Mouse (Mus musculus) midbrain, embryonic 14.5 days (tissue): ENCODE measurements around the gene Rbpj. TPM values are rescaled to one million over a fixed set of nuclear protein-coding genes. Genes with fewer than 3 reads are reported as not detected.

Source experiments
- ATAC-seq: fragments of 200-750 bp; cut with Nextera tagmentation; 2 replicates; pipeline ENCODE4 v1.8.0; 2017; ENCODE audit warnings: moderate number of reproducible peaks, moderate library complexity; ENCODE audit not compliant: low FRiP score, low TSS enrichment
- DNase-seq: peaks from one replicate; pipeline ENCODE4 v3.0.0-alpha.2; 2015
- H3K27ac ChIP-seq: fragments of 300-500 bp; sonication (generic); replicated peaks from 2 replicates; pipeline ENCODE4 v1.5.1; 2014; ENCODE audit warnings: mild to moderate bottlenecking, low read depth, low read length, moderate library complexity
- H3K27me3 ChIP-seq: fragments of 300-500 bp; sonication (generic); 2 replicates; pipeline ENCODE4 v1.6.1; 2014; ENCODE audit warnings: low read length, control low read depth, mixed read lengths; ENCODE audit not compliant: control insufficient read depth, insufficient read depth
- H3K36me3 ChIP-seq: fragments of 300-500 bp; sonication (generic); 2 replicates; pipeline ENCODE4 v1.6.1; 2014; ENCODE audit warnings: low read length, control low read depth; ENCODE audit not compliant: control insufficient read depth, insufficient read depth
- H3K4me1 ChIP-seq: fragments of 300-500 bp; sonication (generic); 2 replicates; pipeline ENCODE4 v1.6.1; 2014; ENCODE audit warnings: mild to moderate bottlenecking, antibody characterized with exemption, low read length, control low read depth; ENCODE audit not compliant: control insufficient read depth, insufficient read depth
- H3K4me2 ChIP-seq: fragments of 300-500 bp; sonication (generic); 2 replicates; pipeline ENCODE4 v1.6.1; 2014; ENCODE audit warnings: mild to moderate bottlenecking, low read length, moderate library complexity
- H3K4me3 ChIP-seq: fragments of 300-500 bp; sonication (generic); replicated peaks from 2 replicates; pipeline ENCODE4 v1.5.1; 2014; ENCODE audit warnings: low read depth, low read length
- H3K9ac ChIP-seq: fragments of 300-500 bp; sonication (generic); replicated peaks from 2 replicates; pipeline ENCODE4 v1.6.1; 2014; ENCODE audit warnings: mild to moderate bottlenecking, low read length, moderate library complexity
- H3K9me3 ChIP-seq: fragments of 300-500 bp; sonication (generic); 2 replicates; pipeline ENCODE4 v1.6.1; 2016; ENCODE audit warnings: low read length, control low read depth, mixed read lengths; ENCODE audit not compliant: control insufficient read depth
- WGBS: fragments of 180-500 bp; shearing (Covaris S2); extraction: QIAGEN DNeasy Blood & Tissue Kit; methylation state at CpG from one replicate; pipeline ENCODE4 v1.1.7; 2014; 5-methylcytosine and 5-hydroxymethylcytosine counted together
- polyA plus RNA-seq: library from polyadenylated mRNA; unstranded; fragments of >200 nt; fragmentation: Nextera tagmentation; extraction: Ambion mirVana; gene quantifications from 2 replicates; pipeline ENCODE4 v1.2.1, GENCODE M21; 2014

Rbpj gene
- polyA plus RNA-seq, 1 experiment from 2014 or later: 52.9 TPM

- no peak overlapping the region for H3K4me2 ChIP-seq
- DNase-seq (no peak), ATAC-seq (no peak)
- WGBS: 82% methylated on average over 3 of the region's 3 CpGs
- no peaks in the 10 kb centered on the region for H3K36me3 ChIP-seq
- H3K9me3 ChIP-seq: no peaks in the 10 kb centered on the region
- no peaks in the 10 kb centered on the region for H3K4me1 ChIP-seq
- H3K27ac ChIP-seq: no peak overlapping the region
- no peaks in the 10 kb centered on the region for H3K27me3 ChIP-seq
- no peak overlapping the region for H3K4me3 ChIP-seq
- no peak overlapping the region for H3K9ac ChIP-seq
Observed at GRCm38 (mm10) chr5:53696701-53697100, 230.7 kb downstream of the Rbpj start.

GRCm38 (mm10) chr5:53697794-53698193 is 231.8 kb downstream of the Rbpj start:
- ATAC-seq (no peak), DNase-seq (no peak)
- H3K4me3 ChIP-seq: no peak overlapping the region
- H3K4me1 ChIP-seq: no peaks in the 10 kb centered on the region
- no peaks in the 10 kb centered on the region for H3K27me3 ChIP-seq
- H3K9me3 ChIP-seq: no peaks in the 10 kb centered on the region
- H3K36me3 ChIP-seq: no peaks in the 10 kb centered on the region
- 83% methylated on average over 9 of the region's 9 CpGs for WGBS
- no peak overlapping the region for H3K27ac ChIP-seq
- no peak overlapping the region for H3K4me2 ChIP-seq
- H3K9ac ChIP-seq: no peak overlapping the region

GRCm38 (mm10) chr5:53702686-53703085 is 236.7 kb downstream of the Rbpj start:
- Histone ChIP-seq H3K9me3 (no peaks in the 10 kb centered on the region), H3K36me3 (no peaks in the 10 kb centered on the region), H3K27me3 (no peaks in the 10 kb centered on the region), H3K4me1 (peaks cover 7% of the 10 kb centered on the region; the same call in 1 of the 2 replicates), H3K27ac (no peak overlapping the region), H3K4me3 (no peak overlapping the region), H3K9ac (no peak overlapping the region), H3K4me2 (no peak overlapping the region)
- 93% methylated on average over 14 of the region's 14 CpGs for WGBS
- DNase-seq (no peak), ATAC-seq (no peak)

Other genes starting within 250 kb of the Rbpj start
- 91.5 and 93.7 TPM in 2 replicates for gene Smim20, start 199.1 kb upstream of the Rbpj start, polyA plus RNA-seq
- gene Cckar, start 241.6 kb downstream of the Rbpj start, polyA plus RNA-seq: 0.81 and 1.1 TPM in 2 replicates